Comparison of ENCODE assay signal across 13 mouse cellular contexts in the genomic region with DNA sequence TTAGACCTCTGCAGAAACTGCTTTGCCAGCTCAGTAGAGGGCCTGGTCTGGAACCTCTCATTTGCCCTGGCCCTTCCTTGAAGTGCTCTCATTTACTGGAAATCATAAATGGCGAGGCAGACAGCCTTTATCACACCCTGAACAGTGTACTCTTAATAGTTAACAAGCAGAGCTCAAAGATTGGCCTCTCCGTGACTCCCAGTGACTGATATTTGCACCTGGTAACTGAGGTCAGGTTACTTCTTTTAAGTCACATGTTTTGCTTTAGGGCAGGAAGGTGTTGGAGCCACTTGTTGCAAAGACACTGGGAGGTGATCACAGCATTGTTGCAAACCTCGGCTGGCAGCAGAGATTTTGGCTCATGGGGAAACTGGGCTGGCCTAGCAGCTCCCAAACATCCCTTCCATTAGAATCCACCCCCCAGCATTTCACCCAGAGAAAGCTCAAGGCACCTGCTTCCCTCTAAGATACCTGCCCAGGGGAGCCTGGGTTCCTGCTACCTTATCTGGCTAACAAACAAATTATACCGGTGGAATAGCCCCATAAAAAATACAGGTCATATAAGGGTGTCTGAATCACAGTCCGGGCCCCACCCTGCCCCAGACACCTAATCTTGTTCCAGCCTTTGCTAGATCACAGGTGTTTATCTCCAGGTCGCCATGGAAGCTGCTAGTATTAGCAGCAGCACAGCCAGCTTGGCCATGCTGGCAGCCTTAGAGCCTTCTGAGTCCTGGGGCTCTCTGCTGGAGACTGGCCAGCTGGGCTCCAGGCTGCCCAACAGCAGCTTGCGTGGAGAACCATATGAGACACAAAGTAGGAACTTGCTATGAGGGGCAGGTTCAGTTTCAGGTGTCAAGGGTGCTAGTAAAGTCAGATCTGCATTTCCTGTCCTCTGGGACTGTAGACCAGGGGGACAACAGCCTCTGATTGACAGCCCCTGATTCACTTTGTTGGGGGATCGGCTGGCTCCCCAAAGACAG. TPM values are rescaled to one million over a fixed set of nuclear protein-coding genes. Genes with fewer than 3 reads are reported as not detected.
A peak's percentile ranks its signal among the peaks of the same experiment; 100 is the strongest.
DNase-seq lines count a peak whose midpoint lies in the region; ATAC-seq and TF ChIP-seq lines count a peak whose summit lies in the region.
"Had no signal": no experiment of that assay in that cellular context is flagged by ENCODE, and none has a peak within 500 bp of the region (broad histone marks: within the 10 kb centered on the region; RNA-seq: fewer than 3 reads in every experiment).

No protein-coding gene starts in this region.

- no peak for TF ChIP-seq CTCF in spleen, adult 2 months (IDR thresholded peaks at IDR 0.05; ENCODE audit: extremely low read depth, insufficient read depth, insufficient read length, insufficient replicate concordance)
- TF ChIP-seq CTCF in stomach, postnatal 0 days (IDR thresholded peaks at IDR 0.05; ENCODE audit: low read depth), result no peak

- H3K4me3 ChIP-seq in spleen, adult 2 months (ENCODE audit: extremely low read depth, insufficient read depth, insufficient read length), result no peak overlapping the region
- no peak overlapping the region for H3K4me3 ChIP-seq in stomach, postnatal 0 days (ENCODE audit: low read depth, low read length)
- H3K4me3 ChIP-seq: forebrain, embryonic 10.5 days; heart, embryonic 12.5 days; layer of hippocampus, adult 2 months; liver, embryonic 15.5 days had no signal

- H3K4me1 ChIP-seq in spleen, adult 2 months (ENCODE audit: control insufficient read depth, insufficient read depth, insufficient read length), result peaks cover 19% of the 10 kb centered on the region; the same call in 1 of the 2 replicates
- H3K4me1 ChIP-seq in stomach, postnatal 0 days (replicated peaks; ENCODE audit: control insufficient read depth, insufficient read depth), result 0 out of 2 replicates have a peak, but pooled peaks cover 3% of the 10 kb centered on the region

- no peak overlapping the region for H3K4me2 ChIP-seq in stomach, postnatal 0 days (replicated peaks; ENCODE audit: low read depth)
- H3K4me2 ChIP-seq: heart, embryonic 12.5 days; liver, embryonic 15.5 days had no signal

- H3K27ac ChIP-seq in spleen, adult 2 months (ENCODE audit: insufficient read depth, low read length), result peak overlapping the region; percentile 56
- H3K27ac ChIP-seq in stomach, postnatal 0 days (replicated peaks), result peak overlapping the region; percentile 80
- H3K27ac ChIP-seq: forebrain, embryonic 10.5 days; layer of hippocampus, adult 2 months; liver, embryonic 15.5 days had no signal

- 58% methylated on average over 8 of the region's 8 CpGs for WGBS in spleen, adult 2 months
- 42% methylated on average over 8 of the region's 8 CpGs for WGBS in stomach, postnatal 0 days

- no peaks in the 10 kb centered on the region for H3K9me3 ChIP-seq in stomach, postnatal 0 days (ENCODE audit: control insufficient read depth, low read length)
- H3K9me3 ChIP-seq: forebrain, embryonic 10.5 days; heart, embryonic 12.5 days; liver, embryonic 15.5 days had no signal

- H3K27me3 ChIP-seq in spleen, adult 2 months (ENCODE audit: control insufficient read depth, insufficient read depth, low read length), result no peaks in the 10 kb centered on the region
- no peaks in the 10 kb centered on the region for H3K27me3 ChIP-seq in stomach, postnatal 0 days (ENCODE audit: control insufficient read depth, insufficient read depth, low read length)
- H3K27me3 ChIP-seq: liver, embryonic 15.5 days had no signal

- no peak for TF ChIP-seq EP300 in stomach, postnatal 0 days (optimal IDR thresholded peaks at IDR 0.05)

- peak; percentile 53 for DNase-seq in heart, postnatal 4 days
- no peak for DNase-seq in heart, adult 9 months (ENCODE audit: low spot score in 2 of 2)
- DNase-seq in spleen, adult 2 months (ENCODE audit: low read depth in 1 of 2, low spot score in 2 of 2), result no peak
- no peak for DNase-seq in spleen, adult 12 weeks (ENCODE audit: low spot score)
- peak; percentile 76 for DNase-seq in induced T-regulatory cell, adult 2 months (ENCODE audit: low read depth)
- DNase-seq in stomach, postnatal 0 days (ENCODE audit: low spot score), result peak; percentile 85
- no peak for DNase-seq in thymus, adult 18-20 months
- no peak for DNase-seq in frontal cortex, postnatal 25 days (ENCODE audit: low spot score in 2 of 2)

- peak; percentile 91 for ATAC-seq in stomach, postnatal 0 days (ENCODE audit: low FRiP score, low TSS enrichment)

- no peak overlapping the region for H3K9ac ChIP-seq in stomach, postnatal 0 days (ENCODE audit: low read length)
- H3K9ac ChIP-seq: heart, embryonic 12.5 days; liver, embryonic 15.5 days had no signal

- TF ChIP-seq POLR2A in spleen, adult 2 months (IDR thresholded peaks at IDR 0.05; ENCODE audit: low read depth, low read length), result no peak

- no peaks in the 10 kb centered on the region for H3K36me3 ChIP-seq in spleen, adult 2 months (ENCODE audit: control insufficient read depth, insufficient read depth, low read length)
- no peaks in the 10 kb centered on the region for H3K36me3 ChIP-seq in stomach, postnatal 0 days (ENCODE audit: control insufficient read depth, insufficient read depth, low read length)
- H3K36me3 ChIP-seq: forebrain, embryonic 10.5 days; heart, embryonic 12.5 days; liver, embryonic 15.5 days had no signal

RNA-seq across cellular contexts. Expression of gene Gm12216, which starts 19.1 kb away (rescaled TPM):
- total RNA-seq in heart, postnatal 4 days (2021), result 1 to 10 TPM in 1 of 2 experiments, under 1 TPM in 1; 0.32 to 1.6 TPM
- 6.9 and 8.1 TPM in 2 replicates for polyA plus RNA-seq in spleen, adult 2 months (2012; rRNA removed)
- 1.9 and 2.3 TPM in 2 replicates for polyA plus RNA-seq in stomach, postnatal 0 days (2015; fragmentation: Nextera tagmentation; extraction: Ambion mirVana)
- total RNA-seq: MEL had no signal
- polyA plus RNA-seq: liver, embryonic 15.5 days had no signal

RNA-seq across cellular contexts. Expression of gene Slc22a5, which starts 51.5 kb away (rescaled TPM):
- 10 to 100 TPM; 13.3 to 15.0 TPM for total RNA-seq in heart, postnatal 4 days (2021)
- polyA plus RNA-seq in spleen, adult 2 months (2012; rRNA removed), result 8.9 and 10.3 TPM in 2 replicates
- polyA plus RNA-seq in stomach, postnatal 0 days (2015; fragmentation: Nextera tagmentation; extraction: Ambion mirVana), result 9.4 and 10.1 TPM in 2 replicates

Comparison
In these comparisons a context has a peak if more than half of its experiments do, and no peak if none do; other contexts are left out.
1. DNase-seq: peak in heart, postnatal 4 days (single experiment), induced T-regulatory cell, adult 2 months (single experiment) and stomach, postnatal 0 days (single experiment); none in heart, adult 9 months (0 of 2), spleen, adult 2 months (0 of 2), spleen, adult 12 weeks (single experiment), thymus, adult 18-20 months (0 of 2) and frontal cortex, postnatal 25 days (0 of 2).